Mouse (Mus musculus) thymus, adult 2 months (tissue): ENCODE results near the gene Naif1.

ENCODE experiments used
- CTCF ChIP-seq: fragments of 200-500 bp; IDR thresholded peaks from 2 replicates; pipeline ENCODE4 v1.5.1; 2012; ENCODE audit warnings: mild to moderate bottlenecking, control low read depth, low read length, moderate library complexity, borderline replicate concordance; ENCODE audit not compliant: control insufficient read depth, poor library complexity, insufficient read depth; ENCODE audit errors: extremely low read depth
- POLR2A ChIP-seq: fragments of 200-500 bp; IDR thresholded peaks from 2 replicates; pipeline ENCODE4 v1.6.1; 2012; ENCODE audit warnings: mild to moderate bottlenecking, low read length, control low read depth, moderate library complexity; ENCODE audit not compliant: control insufficient read depth, poor library complexity, insufficient read depth; ENCODE audit errors: extremely low read depth

GRCm38 (mm10) chr2:32413936-32414335 is 36.3 kb upstream of the Naif1 start:
- TF ChIP-seq CTCF (no peak), POLR2A (no peak)
